Mouse (Mus musculus): Measurements from ENCODE around the gene Dnajc16.
A peak's percentile ranks its signal among the peaks of the same experiment; 100 is the strongest.

Gene Dnajc16

GRCm38 (mm10) chr4:141760942-141761341, 29.8 kb downstream of the Dnajc16 start:
- peak; percentile 63 for DNase-seq

DNA sequence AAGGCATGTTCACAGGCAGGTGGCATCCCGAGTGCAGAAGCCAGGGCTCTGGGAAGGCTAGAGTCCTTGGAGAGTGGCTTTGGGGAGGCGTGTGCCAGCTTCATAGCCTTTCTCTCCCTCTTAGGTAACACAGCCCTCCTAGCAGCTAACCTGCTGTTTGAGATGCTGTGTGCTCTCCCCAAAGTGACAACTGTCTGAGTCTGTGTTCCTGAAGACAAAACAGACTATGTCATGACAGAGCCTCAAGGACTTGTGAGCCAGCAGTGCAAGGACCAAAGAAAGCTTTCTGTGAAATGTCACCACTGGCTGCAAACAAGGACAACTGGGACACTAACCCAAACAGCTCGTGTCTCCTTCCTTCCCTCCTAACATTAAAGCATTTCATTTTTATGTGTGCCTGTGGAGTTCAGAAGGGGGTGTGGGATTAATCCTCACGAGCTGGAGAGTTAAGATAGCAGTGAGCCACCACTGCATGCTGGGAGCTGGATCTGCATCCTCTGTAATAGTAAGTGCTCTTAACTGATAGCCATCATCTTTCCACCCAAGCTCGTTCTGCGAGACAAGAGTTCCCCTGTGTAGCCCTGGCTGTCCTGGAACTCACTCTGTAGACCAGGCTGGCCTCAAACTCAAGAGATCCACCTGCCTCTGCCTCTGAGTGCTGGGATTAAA, 31.7 kb downstream of the Dnajc16 start:
- no peak for DNase-seq

DNA sequence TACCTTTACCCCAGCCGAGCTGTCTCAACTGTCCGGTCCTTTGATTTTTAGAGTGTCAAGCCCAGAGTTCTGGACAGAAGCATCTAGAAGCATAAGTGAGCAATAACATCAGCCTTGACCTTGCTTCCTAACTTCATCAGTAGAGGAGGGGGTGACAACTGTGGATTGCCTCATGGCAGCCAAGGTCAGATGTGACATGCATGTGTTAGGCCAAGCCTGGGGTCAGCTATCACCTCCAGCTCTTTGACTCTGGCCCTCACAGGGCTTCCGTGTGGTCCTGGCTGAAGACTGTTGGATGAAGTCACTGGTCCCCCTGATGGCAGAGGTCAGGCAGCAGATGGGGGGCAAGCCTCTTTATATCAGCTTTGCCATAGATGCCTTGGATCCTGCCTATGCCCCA, 33.6 kb downstream of the Dnajc16 start:
- no peak for DNase-seq

- peak; percentile 42 for DNase-seq
Observed at GRCm38 (mm10) chr4:141755375-141755930, 35.3 kb downstream of the Dnajc16 start.

GRCm38 (mm10) chr4:141752076-141752421, 38.7 kb downstream of the Dnajc16 start:
- DNase-seq = no peak

- DNase-seq = no peak
Observed at GRCm38 (mm10) chr4:141751419-141752075, 39.2 kb downstream of the Dnajc16 start.

GRCm38 (mm10) chr4:141750826-141751225, 39.9 kb downstream of the Dnajc16 start:
- no peak for DNase-seq

GRCm38 (mm10) chr4:141749557-141749956, 41.2 kb downstream of the Dnajc16 start:
- DNase-seq = no peak

GRCm38 (mm10) chr4:141746578-141747346, 44.0 kb downstream of the Dnajc16 start, which contains the start of gene Agmat:
Gene Agmat (plus strand): TSS chr4:141746672.
- DNase-seq = peak; percentile 48

DNA sequence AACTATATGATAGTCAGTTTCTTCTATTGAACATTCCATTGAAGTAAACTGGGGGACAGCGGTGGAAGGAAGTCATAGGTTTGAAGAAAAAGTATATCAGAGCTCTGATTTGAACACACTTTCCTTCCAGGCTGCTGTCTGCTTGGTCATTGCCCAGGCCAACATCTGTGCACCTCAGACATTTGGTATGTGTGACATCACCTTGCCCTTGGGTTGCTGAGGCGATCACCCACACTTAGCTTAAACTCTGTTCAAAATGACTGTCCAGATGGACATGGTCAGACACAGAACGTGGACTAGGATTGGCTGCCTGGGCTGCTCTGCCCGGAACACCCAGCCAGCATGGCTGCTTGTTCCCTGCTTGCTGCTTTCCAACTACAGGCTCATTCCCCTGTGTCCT, 48.4 kb downstream of the Dnajc16 start:
- DNase-seq = no peak

- DNase-seq = peak; percentile 94
Observed at GRCm38 (mm10) chr4:141741856-141742255, 48.9 kb downstream of the Dnajc16 start.

GRCm38 (mm10) chr4:141738015-141738414, 52.7 kb downstream of the Dnajc16 start:
- DNase-seq = no peak

GRCm38 (mm10) chr4:141736856-141737255, 53.9 kb downstream of the Dnajc16 start:
- DNase-seq = no peak

DNA sequence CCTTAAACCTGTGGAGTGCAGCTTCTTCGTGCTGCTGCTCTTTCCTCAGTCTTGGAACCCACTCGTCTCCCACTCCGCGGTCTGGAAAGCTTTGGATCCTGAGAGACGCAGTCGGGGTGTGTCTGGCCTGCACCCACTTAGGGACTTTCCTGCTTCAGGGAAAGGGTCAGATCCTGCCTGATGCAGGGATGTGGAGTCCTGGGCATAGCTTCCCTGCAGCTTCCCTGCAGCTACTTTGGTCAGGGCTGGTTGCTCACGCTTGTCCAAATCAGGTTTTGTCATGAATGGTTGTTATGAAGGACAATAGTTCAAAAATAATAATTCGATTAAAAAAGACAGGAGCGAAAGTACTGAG, 55.5 kb downstream of the Dnajc16 start:
- no peak for DNase-seq

GRCm38 (mm10) chr4:141734446-141735205, 56.1 kb downstream of the Dnajc16 start:
- peak; percentile 94 for DNase-seq

DNA sequence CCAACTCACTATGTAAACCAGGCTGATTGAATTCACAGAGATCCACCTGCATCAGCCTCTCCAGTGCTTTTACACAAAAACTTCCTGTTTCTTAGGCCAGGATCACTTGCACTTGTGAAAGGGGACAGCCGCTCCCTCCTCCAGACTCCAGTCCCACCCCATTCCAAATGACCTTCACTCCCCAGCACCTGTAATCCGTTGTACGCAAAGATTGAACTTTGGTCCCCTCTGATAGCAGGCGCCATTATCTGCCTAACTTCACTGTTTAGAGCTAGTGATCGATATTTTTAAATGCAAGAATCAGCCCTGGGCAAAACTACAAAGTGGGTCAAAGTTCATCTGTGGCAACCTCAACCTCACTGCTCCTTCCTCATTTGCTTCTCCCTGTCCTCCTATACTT, 59.0 kb downstream of the Dnajc16 start:
- DNase-seq = peak; percentile 47

- no peak for DNase-seq
Observed at GRCm38 (mm10) chr4:141730401-141730800, 60.3 kb downstream of the Dnajc16 start.

GRCm38 (mm10) chr4:141729266-141729665, 61.5 kb downstream of the Dnajc16 start:
- DNase-seq = peak; percentile 86

DNA sequence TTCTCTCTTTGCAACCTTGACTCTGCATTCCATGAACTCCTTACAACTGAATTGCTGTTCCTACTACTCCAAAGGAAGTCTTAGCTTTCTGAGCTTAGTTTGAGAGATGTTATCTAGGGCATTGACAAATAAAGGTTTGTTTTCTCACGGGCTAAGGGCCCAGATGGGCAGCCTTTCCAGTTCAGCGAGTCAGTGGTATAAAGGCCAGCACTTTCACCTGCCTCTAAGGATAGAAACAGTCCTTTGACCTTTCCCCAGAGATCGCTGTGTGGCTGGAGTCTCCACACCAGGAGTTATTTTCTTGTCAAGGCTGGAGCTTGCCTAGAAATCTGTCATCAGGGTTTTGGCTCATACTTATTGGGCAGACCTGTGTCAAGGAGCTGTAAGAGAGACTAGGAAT, 65.0 kb downstream of the Dnajc16 start:
- DNase-seq = peak; percentile 87

GRCm38 (mm10) chr4:141725277-141725676, 65.5 kb downstream of the Dnajc16 start:
- DNase-seq = no peak

- no peak for DNase-seq
Observed at GRCm38 (mm10) chr4:141724594-141724993, 66.1 kb downstream of the Dnajc16 start.

DNA sequence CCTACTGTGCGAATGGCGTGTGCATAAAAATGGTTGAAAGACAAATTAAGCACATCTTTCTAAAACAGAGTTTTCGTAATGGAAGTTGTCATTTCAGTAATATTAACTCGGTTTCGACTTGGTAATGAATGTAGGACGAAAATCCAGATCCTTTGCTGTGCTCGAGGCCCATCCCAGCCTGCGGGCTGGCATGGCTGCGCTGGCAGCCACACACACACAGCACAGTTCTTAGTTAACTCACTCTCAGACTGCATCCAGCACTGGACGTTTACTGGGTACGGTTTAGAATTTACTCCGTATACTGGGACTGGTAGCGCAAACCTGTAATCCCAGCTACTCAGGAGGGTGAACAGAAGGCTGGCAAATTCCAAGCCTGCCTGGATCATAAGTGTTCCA, 67.1 kb downstream of the Dnajc16 start:
- no peak for DNase-seq

Data from kidney, adult 9 months (tissue).